Mouse (Mus musculus): ENCODE data around the gene Dzank1. TPM values are rescaled to one million over a fixed set of nuclear protein-coding genes. Genes with fewer than 3 reads are reported as not detected.

Gene Dzank1
- polyA plus RNA-seq, 1 experiment: 0.12 TPM

DNA sequence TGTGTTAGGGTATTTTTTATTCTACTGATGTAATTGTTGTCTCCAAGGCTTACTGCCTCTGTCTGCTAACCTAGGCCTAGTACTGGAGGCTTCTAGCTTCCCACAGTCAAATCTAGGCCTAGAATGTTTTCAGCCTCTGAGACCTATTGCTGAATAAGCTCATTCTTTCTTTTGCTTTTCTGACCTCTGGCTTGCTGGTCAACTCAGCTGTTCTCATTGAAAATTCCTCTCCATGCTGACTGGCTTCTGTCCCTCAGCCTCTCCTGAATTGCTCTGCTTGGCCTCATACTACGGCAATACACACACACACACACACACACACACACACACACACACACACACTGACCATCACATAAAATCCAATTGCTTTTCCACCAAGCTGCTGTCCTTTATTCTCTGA is 101.5 kb downstream of the Dzank1 start:
- H3K4me1 ChIP-seq (ENCODE audit: control insufficient read depth, insufficient read depth, insufficient read length): no peaks in the 10 kb centered on the region
- TF ChIP-seq POLR2A (IDR thresholded peaks at IDR 0.05; ENCODE audit: low read depth, low read length): no peak
- no peak for TF ChIP-seq CTCF (IDR thresholded peaks at IDR 0.05; ENCODE audit: extremely low read depth, insufficient read depth, insufficient read length, insufficient replicate concordance)
- H3K4me3 ChIP-seq (ENCODE audit: extremely low read depth, insufficient read depth, insufficient read length): no peak overlapping the region
- H3K36me3 ChIP-seq (ENCODE audit: control insufficient read depth, insufficient read depth, low read length): no peaks in the 10 kb centered on the region
- no peak for DNase-seq (ENCODE audit: low read depth in 1 of 2, low spot score in 2 of 2)
- H3K27me3 ChIP-seq (ENCODE audit: control insufficient read depth, insufficient read depth, low read length): no peaks in the 10 kb centered on the region
- no peak overlapping the region for H3K27ac ChIP-seq (ENCODE audit: insufficient read depth, low read length)
- 71% methylated on average over 1 of the region's 1 CpGs for WGBS

DNA sequence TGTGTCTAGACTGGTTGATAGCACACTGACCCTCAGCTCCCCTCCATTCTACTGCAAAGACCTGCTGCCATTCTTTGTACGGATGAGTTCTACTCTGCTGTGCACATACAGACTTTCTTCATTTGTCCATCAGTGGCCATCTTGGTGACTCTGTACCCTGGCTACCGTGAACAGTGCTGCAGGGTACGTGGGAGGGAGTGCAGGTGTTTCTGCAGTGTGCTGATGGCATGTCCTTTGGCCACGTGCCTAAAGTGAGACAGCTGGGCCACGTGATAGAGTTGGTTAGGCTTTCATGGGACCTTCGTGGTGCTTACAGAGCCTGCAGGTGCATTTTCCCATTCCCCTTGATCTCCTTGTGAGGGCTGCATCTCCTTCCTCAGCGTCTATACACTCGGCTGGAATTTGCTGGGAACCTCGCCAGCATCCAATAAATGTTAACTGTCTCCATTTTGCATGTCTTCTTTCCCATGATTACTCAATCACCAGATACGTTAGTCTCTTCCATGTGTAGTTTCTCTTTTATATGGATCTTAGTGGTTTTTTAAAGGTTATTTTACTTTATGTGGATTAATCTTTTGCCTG is 105.0 kb downstream of the Dzank1 start:
- WGBS: 83% methylated on average over 10 of the region's 10 CpGs
- Histone ChIP-seq H3K27ac (ENCODE audit: insufficient read depth, low read length) (no peak overlapping the region), H3K27me3 (ENCODE audit: control insufficient read depth, insufficient read depth, low read length) (no peaks in the 10 kb centered on the region), H3K36me3 (ENCODE audit: control insufficient read depth, insufficient read depth, low read length) (no peaks in the 10 kb centered on the region), H3K4me3 (ENCODE audit: extremely low read depth, insufficient read depth, insufficient read length) (no peak overlapping the region), H3K4me1 (ENCODE audit: control insufficient read depth, insufficient read depth, insufficient read length) (no peaks in the 10 kb centered on the region)
- DNase-seq (ENCODE audit: low read depth in 1 of 2, low spot score in 2 of 2): no peak
- TF ChIP-seq CTCF (IDR thresholded peaks at IDR 0.05; ENCODE audit: extremely low read depth, insufficient read depth, insufficient read length, insufficient replicate concordance): no peak
- no peak for TF ChIP-seq POLR2A (IDR thresholded peaks at IDR 0.05; ENCODE audit: low read depth, low read length)

Other genes with a start within 250 kb of the Dzank1 start
- gene Ovol2, start 195.3 kb downstream of the Dzank1 start, polyA plus RNA-seq (2012; rRNA removed): 0.44 TPM in 1 of 2 replicates, not detected in the other
- gene Kat14, start 158.4 kb downstream of the Dzank1 start, polyA plus RNA-seq (2012; rRNA removed): 19.0 and 20.3 TPM in 2 replicates
- gene Pet117, start 158.4 kb downstream of the Dzank1 start, polyA plus RNA-seq (2012; rRNA removed): not detected in 2 replicates
- gene Polr3f, start 304 bp upstream of the Dzank1 start, polyA plus RNA-seq (2012; rRNA removed): 4.0 and 4.8 TPM in 2 replicates
- gene Rbbp9, start 23.5 kb upstream of the Dzank1 start, polyA plus RNA-seq (2012; rRNA removed): 3.1 and 3.3 TPM in 2 replicates
- 26.5 and 26.8 TPM in 2 replicates for gene Sec23b, start 28.8 kb upstream of the Dzank1 start, polyA plus RNA-seq (2012; rRNA removed)
- 0.77 and 0.89 TPM in 2 replicates for gene Smim26, start 66.6 kb upstream of the Dzank1 start, polyA plus RNA-seq (2012; rRNA removed)
- 5.0 and 7.4 TPM in 2 replicates for gene Dtd1, start 72.5 kb upstream of the Dzank1 start, polyA plus RNA-seq (2012; rRNA removed)

All from spleen, adult 2 months (tissue).